Mouse (Mus musculus) ES-Bruce4 (cell line): ENCODE results near the gene Arfrp1. TPM values are rescaled to one million over a fixed set of nuclear protein-coding genes. Genes with fewer than 3 reads are reported as not detected.

Source experiments
- H3K27ac ChIP-seq: 2 replicates; pipeline ENCODE4 v1.5.1; 2012; ENCODE audit warnings: low read length, inconsistent platforms; ENCODE audit not compliant: insufficient read depth
- H3K27me3 ChIP-seq: 2 replicates; pipeline ENCODE4 v1.6.1; 2012; ENCODE audit warnings: mild to moderate bottlenecking, low read length, inconsistent platforms; ENCODE audit not compliant: control insufficient read depth, poor library complexity, insufficient read depth, severe bottlenecking
- H3K36me3 ChIP-seq: 2 replicates; pipeline ENCODE4 v1.6.1; 2012; ENCODE audit warnings: inconsistent platforms, mild to moderate bottlenecking, low read length, moderate library complexity; ENCODE audit not compliant: control insufficient read depth, poor library complexity, insufficient read depth, severe bottlenecking
- H3K4me1 ChIP-seq: one replicate; pipeline ENCODE4 v1.8.1; 2011; ENCODE audit warnings: low read length; ENCODE audit not compliant: control insufficient read depth, insufficient read depth
- H3K4me3 ChIP-seq: 2 replicates; pipeline ENCODE4 v1.5.1; 2011; ENCODE audit warnings: low read depth, mild to moderate bottlenecking, low read length
- H3K9ac ChIP-seq: 2 replicates; pipeline ENCODE4 v1.6.1; 2012; ENCODE audit warnings: low read depth, mild to moderate bottlenecking, inconsistent platforms; ENCODE audit not compliant: poor library complexity, severe bottlenecking
- H3K9me3 ChIP-seq: replicated peaks from 2 replicates; pipeline ENCODE4 v1.6.1; 2012; ENCODE audit warnings: mild to moderate bottlenecking, low read length, inconsistent platforms; ENCODE audit not compliant: control insufficient read depth, poor library complexity, insufficient read depth, severe bottlenecking
- CTCF ChIP-seq: IDR thresholded peaks from one replicate; pipeline ENCODE4 v1.8.1; 2011; ENCODE audit warnings: low read depth, low read length
- EP300 ChIP-seq: IDR thresholded peaks from 2 replicates; pipeline ENCODE4 v1.6.1; 2011; ENCODE audit warnings: low read depth, low read length; ENCODE audit not compliant: insufficient read depth
- POLR2A ChIP-seq: IDR thresholded peaks from one replicate; pipeline ENCODE4 v1.8.1; 2011; ENCODE audit warnings: low read length; ENCODE audit not compliant: insufficient read depth
- polyA plus RNA-seq: library from polyadenylated mRNA; stranded (reverse); fragments of >200 nt; gene quantifications from 2 replicates; pipeline ENCODE4 v1.2.4, GENCODE M21; 2011; ENCODE audit warnings: low read depth; ENCODE audit not compliant: missing spikeins, insufficient read depth, insufficient read length

The Arfrp1 gene
- polyA plus RNA-seq, 1 experiment, result 29.1 TPM

DNA sequence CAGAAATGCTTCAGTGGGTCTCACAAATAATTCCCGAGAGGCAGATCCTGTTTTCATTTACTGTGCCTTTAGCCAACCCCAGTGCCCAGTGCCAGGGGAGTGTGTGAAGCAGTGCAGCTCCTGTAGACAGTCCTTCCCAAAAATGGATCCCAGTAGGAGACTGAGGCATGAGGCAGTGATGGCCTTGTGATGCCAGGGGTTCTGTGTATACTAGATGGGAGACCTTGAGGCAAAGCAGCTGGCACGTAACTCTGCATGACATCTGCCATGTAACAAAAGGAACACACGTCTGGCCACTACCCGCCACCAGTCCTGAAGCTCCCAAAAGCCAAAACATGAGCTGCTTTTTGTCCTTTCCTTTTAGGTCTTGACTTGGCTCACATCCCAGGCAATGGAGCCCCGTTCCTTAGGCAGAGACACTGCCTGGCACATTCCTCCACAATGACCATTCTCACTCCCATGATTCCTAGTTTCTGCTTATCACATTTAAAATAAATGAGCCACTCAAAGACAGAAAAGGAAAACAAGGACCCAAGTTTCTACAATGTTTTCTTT, 32.1 kb upstream of the Arfrp1 start:
- Histone ChIP-seq H3K9me3 (no peaks in the 10 kb centered on the region), H3K4me1 (no peaks in the 10 kb centered on the region), H3K36me3 (no peaks in the 10 kb centered on the region), H3K4me3 (no peak overlapping the region), H3K27me3 (no peaks in the 10 kb centered on the region), H3K27ac (no peak overlapping the region), H3K9ac (no peak overlapping the region)
- no peak for TF ChIP-seq CTCF
- TF ChIP-seq EP300, result no peak

DNA sequence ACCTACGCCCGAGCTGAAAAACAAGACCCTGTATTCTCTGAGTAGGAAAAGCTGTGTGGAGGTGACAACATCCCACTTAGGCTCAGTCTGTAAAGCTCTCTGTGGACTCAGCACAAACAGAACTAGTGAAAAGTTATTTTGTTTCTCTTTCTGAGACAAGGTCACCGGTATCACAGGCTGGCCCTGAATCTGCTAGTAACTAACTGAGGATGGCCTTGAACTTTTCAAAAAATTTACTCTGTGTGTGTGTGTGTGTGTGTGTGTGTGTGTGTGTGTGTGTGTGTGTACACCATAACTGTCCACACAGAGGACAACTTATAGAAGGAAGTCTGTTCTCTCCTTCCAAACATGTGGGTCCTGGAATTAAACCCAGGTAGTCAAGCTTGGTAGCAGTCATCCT, 28.9 kb upstream of the Arfrp1 start:
- TF ChIP-seq POLR2A (no peak), EP300 (no peak), CTCF (no peak)
- H3K36me3 ChIP-seq, result no peaks in the 10 kb centered on the region
- H3K27me3 ChIP-seq, result no peaks in the 10 kb centered on the region
- H3K27ac ChIP-seq, result no peak overlapping the region
- H3K9ac ChIP-seq, result no peak overlapping the region
- H3K9me3 ChIP-seq, result no peaks in the 10 kb centered on the region
- H3K4me1 ChIP-seq, result no peaks in the 10 kb centered on the region
- no peak overlapping the region for H3K4me3 ChIP-seq

DNA sequence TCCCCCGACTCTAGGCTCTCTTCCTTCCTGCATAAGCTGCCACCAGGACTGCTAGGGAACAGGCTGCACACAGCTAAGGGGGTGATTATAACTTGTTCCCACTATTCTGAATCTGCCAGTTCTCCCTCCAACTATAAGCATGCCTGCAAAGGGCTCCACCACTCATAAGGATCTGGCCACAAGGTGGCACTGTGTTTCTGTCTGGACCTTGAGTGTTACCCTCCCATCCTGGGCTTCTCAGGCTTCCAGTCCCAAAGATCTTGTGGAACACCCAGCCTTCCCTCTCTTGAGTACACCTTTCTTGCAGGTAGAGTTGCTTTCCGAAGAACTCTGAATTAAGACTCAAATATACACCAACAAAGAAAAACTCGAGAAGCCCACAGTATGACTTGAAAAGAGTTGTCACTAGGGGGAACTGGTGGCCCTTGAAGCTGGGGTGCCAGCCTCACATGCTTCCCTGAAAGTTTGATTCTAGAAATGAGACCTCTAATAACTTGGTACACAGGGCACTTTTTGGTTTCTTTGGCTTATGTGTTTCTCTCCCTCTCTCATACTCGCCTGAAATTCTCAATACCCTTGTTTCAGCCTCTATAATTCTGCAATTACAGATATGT, 27.5 kb upstream of the Arfrp1 start:
- no peaks in the 10 kb centered on the region for H3K36me3 ChIP-seq
- H3K4me1 ChIP-seq, result no peaks in the 10 kb centered on the region
- H3K4me3 ChIP-seq, result no peak overlapping the region
- TF ChIP-seq CTCF (peak; percentile 89), EP300 (no peak)
- H3K9me3 ChIP-seq, result no peaks in the 10 kb centered on the region
- no peak overlapping the region for H3K9ac ChIP-seq
- no peak overlapping the region for H3K27ac ChIP-seq
- H3K27me3 ChIP-seq, result no peaks in the 10 kb centered on the region

DNA sequence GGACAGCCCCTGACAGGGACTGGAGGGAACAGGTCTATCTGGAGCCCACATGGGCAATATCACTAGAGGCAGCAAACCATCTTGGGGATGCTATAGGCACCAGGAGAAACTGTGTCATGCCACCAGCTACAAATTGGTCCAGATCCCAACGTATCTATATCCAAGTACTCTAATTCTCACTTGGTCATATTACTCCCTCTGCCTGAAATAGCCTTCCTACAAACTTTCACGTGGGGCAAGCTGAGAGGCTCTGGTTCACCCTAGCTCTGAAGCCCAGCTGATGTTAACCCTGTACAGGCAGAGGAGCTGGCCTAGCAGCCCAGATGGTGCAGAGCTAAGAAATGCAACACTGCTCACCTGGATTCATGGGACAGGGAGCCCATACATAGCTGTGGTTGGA, 26.3 kb upstream of the Arfrp1 start:
- H3K27ac ChIP-seq, result no peak overlapping the region
- no peaks in the 10 kb centered on the region for H3K36me3 ChIP-seq
- no peaks in the 10 kb centered on the region for H3K9me3 ChIP-seq
- H3K4me1 ChIP-seq, result no peaks in the 10 kb centered on the region
- no peak overlapping the region for H3K4me3 ChIP-seq
- H3K27me3 ChIP-seq, result no peaks in the 10 kb centered on the region
- no peak overlapping the region for H3K9ac ChIP-seq
- no peak for TF ChIP-seq EP300
- no peak for TF ChIP-seq CTCF
- no peak for TF ChIP-seq POLR2A

GRCm38 (mm10) chr2:181391022-181391421, 25.8 kb upstream of the Arfrp1 start:
- Histone ChIP-seq H3K4me1 (no peaks in the 10 kb centered on the region), H3K36me3 (no peaks in the 10 kb centered on the region), H3K9ac (no peak overlapping the region), H3K4me3 (no peak overlapping the region), H3K9me3 (no peaks in the 10 kb centered on the region), H3K27me3 (no peaks in the 10 kb centered on the region), H3K27ac (no peak overlapping the region)
- TF ChIP-seq CTCF, result no peak
- TF ChIP-seq POLR2A, result no peak
- TF ChIP-seq EP300, result no peak

- Histone ChIP-seq H3K27me3 (no peaks in the 10 kb centered on the region), H3K9me3 (no peaks in the 10 kb centered on the region), H3K4me3 (no peak overlapping the region), H3K27ac (no peak overlapping the region), H3K4me1 (no peaks in the 10 kb centered on the region), H3K36me3 (no peaks in the 10 kb centered on the region), H3K9ac (no peak overlapping the region)
- TF ChIP-seq EP300, result no peak
- TF ChIP-seq CTCF, result no peak
- no peak for TF ChIP-seq POLR2A
Measured at GRCm38 (mm10) chr2:181390136-181390870, 25.1 kb upstream of the Arfrp1 start.
